Mouse (Mus musculus) cerebellum, postnatal 10 days (tissue): ENCODE data around the gene Tti1.

Experiments
- DNase-seq, 2 experiments: peaks; one replicate each; pipeline ENCODE4 v3.0.0; 2021; ENCODE audit warnings: mixed read lengths in 2 of 2

Tti1 gene

DNA sequence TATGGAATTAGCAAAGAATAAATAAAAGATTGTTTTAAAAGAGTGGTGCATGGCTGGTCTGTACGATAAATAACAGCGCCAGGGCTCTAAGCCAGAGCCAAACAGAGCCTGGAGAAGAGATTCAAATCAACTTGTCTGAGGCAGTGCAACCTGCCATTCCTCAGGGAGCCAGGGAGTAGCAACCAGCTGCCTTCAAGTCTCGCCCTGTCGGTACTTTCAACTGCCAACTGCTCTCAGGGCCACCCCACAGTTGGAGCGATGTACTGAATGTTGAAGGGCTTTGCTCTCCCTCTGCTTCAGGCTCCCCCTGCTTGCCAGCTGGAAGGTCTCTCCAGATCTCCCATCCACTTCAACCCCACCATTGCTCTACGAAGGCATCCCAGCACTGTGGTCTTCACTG, 58.1 kb downstream of the Tti1 start:
- DNase-seq = peak; percentile 47 to 60

DNA sequence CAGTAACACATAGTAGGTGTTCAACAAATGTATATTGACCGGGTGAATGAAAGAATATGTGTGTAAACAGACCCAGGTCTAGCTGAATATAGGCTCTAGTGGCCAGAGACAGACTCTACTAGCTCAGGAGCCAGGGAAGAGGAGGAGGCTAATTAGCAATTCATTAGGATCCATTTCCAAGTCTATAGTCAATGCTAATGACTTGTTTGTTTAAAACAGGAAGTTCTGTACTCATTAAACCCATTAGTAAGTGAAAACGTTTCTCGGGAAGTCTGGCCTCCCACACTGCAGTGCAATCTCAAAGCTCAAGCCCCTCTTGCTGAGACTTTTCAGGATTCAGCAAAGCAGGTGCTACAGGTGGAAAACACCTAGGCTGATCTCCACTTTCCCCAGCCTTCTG, 60.4 kb downstream of the Tti1 start:
- DNase-seq = no peak

DNA sequence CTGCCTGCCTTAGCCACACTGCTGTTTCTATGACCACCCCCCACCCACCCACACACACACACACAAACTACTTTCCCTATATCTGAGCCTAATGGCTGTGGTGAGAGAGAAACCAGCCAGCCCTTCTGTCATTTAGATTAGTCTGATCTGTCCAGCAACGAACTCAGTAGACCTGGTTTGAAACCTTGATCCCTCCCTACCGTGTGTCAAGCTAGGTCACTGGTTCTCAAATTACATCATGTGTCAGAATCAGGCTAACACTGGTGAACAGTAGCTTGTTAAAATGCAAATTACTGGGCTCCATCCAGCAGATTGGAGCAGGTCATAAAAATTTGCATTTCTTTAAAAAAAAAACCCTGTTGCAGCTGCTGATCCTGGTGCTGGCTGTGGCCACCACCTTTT, 70.5 kb downstream of the Tti1 start:
- no peak for DNase-seq

DNA sequence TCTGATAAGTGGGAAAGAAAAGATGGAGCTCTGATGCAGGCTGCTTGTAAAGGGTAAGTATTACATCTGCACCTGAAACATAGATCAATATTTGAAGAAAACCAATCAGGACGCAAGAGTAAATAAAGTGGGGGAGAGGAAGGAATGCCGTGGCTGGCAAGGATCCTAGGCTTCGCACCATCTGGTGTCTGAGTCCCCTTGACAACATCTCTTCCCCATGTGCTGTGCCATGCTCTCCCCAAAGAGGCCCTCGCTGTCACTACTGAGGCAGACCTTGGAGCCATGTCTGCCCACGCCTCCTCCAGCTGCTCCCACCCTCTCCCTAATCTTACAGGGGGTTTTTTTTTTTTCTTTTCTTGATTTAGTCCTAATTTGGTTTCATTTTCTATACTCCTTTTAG, 74.3 kb downstream of the Tti1 start:
- DNase-seq = peak; percentile 62 to 67

DNA sequence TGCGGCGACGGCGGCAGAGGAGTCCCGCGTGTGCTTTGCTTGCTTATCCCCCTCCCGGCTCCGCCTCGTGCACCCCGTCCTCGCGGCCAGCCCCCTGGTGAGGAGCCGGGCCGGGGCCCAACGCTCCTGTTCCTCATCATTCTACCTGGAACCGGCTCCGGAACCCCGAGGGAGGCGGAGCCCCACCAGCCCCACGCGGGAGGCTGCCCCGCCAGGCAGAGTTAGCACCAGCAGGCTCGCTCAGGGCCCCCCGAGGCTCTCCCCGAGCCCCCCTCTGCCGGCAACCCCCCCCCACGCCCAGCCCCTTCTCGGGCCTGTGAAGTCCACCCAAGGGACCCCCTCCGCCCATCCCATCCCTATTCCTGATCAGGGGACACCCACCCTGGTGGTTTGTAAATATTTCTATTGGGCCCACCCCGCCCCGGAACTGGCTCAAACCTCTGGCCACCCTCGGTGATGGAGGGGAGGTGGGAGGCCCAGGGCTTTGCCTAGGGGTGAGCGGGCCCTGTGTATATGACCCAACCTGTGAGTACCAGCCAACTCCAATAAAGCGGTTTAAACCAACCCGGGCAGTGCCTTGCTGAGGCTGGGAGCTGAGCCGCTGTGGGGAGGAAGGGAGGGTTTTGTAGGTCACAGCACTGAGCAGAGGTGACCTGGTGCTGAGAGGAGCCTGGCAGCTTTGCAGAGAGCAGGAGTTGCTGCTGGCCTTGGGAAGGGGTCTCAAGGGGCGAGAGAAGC, 83.9 kb downstream of the Tti1 start:
- peak in 1 of 2 experiments; percentile 24 for DNase-seq

DNA sequence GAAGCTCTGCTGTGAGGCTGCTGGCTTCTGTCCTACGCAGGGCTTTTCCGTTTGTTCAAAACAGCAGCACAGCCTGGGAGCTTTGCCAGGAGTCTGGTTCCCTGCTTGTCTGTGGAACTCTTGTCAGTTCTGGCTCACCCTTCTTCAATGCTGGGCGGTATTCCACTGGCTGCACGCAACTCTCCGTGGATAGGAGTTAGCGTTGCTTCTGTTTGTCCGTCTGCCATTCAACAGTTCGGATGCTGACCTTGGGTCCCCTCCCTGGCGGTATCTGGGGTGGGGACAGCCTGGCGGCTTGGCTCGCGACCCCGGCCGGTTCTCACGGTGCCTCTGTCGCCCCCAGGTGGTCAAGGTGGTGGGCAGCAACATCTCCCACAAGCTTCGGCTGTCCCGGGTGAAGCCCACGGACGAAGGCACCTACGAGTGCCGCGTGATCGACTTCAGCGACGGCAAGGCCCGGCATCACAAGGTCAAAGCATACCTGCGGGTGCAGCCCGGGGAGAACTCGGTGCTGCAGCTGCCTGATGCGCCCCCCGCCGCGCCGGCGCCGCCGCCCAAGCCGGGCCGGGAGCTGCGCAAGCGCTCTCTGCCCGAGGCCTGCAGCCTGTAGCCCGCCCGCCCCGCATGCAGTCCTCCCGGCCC, 84.6 kb downstream of the Tti1 start:
- peak; percentile 93 to 94 for DNase-seq

DNA sequence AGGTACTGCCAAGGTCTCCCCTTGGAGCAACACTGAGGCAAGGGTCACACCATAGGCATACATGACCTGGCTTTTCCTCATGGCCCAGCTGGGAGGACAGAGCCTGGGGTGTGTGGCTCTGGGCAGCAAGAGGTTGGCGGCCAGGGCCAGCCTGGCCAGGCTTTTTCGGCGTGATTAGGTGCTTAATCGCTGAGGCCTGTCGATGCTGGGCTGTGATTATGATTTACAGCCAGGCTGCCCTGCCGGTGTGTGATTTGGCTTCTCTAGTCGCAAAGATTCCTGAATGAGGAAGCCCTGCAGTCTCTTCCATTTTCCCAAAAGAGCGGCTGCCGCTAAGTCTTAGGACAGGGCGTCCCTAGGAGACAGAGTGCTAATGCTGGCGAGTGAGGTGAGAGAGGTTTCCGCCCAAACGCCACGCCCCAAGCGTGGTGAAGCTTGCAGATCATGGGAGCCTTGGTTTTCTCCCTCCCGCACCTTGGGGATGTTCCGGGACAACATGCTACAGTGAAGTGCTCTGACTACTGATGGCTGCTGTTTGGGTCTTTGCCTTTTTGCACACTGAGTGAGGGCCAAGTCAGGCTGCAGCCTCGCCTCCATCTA, 87.5 kb downstream of the Tti1 start:
- peak; percentile 55 to 63 for DNase-seq

DNA sequence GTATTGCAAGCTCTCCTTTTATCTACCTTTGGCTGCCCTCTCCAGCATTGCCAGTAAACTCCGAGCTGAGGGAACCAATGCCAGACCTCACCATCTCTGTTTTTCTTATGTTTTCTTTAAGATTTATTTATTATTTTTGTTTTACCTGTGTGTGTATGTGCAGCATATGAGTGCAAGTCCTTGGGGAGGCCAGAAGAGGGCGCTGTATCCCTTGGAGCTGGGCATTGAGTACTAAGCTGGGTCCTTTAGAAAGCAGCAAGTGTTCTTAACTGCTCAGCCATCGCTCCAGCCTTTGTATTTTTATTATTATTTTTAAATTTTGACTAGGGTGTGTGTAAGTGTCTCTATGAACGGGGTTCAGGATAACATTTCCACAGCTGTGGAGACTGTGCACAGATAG, 91.6 kb downstream of the Tti1 start:
- DNase-seq = no peak

DNA sequence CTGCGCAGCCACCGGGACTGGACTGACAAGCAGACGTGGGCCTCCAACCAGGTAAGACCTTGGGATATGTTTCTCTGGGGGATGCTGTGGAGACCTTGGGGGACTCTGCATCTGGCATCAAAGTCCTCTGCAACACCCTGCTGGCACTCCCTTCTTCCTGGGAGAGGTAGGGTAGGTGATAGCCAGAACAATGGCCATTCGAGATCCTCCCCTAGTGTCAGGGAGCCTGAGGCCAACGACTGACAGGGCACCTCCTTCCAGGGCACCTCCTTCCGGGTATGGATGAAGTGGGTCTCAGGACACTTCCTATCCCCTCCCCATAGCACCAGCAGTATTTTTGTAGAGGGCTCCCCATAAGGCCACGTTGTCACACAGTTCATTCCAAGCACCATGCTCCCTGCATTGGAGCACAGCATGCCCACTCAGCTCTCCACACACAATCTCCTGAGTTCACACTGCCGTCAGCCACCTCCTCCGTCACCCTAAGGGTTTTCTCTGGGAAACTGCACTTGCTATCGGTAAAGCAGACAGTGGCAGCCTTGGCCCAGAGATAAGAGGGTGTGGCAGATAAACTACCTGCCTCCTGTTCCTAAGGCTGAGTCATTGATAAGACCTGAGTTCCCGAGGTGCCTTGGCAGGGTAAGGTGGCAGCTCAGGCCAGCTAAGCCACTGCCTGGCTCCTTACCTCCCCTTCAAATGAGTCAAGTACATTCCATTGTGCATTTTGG, 92.6 kb downstream of the Tti1 start:
- DNase-seq = no peak

DNA sequence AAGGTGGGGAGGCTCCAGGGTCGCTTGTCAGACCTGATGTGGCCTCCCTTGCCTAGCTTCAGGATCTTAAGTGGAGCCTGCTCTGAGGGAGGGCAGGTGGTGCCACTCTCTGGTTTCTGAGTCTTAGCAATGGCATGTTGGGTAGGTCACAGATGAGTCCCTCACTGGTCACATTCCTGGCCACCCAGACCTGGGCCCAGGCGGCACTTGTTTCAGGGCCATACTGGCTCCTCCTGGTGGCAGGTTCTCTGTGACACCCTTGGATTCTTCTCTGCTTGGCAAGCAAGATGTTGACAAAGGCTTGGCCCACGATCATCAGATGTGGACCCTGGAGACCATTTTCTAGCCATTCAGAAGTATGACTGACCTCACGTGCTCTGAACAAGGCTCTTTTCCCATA, 95.6 kb downstream of the Tti1 start:
- DNase-seq = no peak
